In the genomic region with DNA sequence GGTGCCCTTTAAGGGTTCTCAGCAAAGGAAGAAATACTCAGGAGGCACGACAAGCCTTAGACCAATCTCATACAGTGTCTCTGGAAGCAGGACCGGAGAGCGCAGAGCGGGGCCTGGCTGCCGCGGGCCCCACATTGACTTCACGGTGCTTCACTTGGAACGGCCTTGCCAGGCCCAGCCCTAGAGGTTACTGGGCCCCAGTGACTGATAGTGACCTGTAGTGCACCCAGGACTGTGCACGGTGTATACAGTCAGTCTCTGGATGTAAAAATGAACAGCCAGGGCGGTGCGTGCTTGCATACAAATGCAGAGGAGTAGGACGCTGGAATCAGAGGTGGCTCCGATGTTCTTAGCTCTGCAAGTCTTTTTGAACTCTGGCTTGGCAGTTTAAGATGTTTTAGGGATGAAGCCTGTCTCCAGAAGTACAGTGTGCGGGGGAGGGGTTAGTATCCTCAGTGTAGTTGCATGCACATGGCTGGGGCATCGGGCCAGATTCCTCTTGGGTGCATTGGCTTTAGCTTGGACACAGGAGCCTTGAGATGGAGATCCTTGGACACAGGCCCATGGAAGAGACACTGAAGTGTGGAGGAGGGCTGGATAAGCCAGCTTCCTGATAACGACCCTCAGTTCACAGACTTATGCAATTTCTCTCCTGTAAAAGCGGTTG, we compare ENCODE assay signal across 8 mouse cellular contexts. TPM values are rescaled to one million over a fixed set of nuclear protein-coding genes. Genes with fewer than 3 reads are reported as not detected.
DNase-seq lines count a peak whose midpoint lies in the region; ATAC-seq and TF ChIP-seq lines count a peak whose summit lies in the region.

No protein-coding gene starts in this region.

- peak overlapping the region; percentile 51; the same call in 1 of the 2 replicates for H3K27ac ChIP-seq in intestine, embryonic 16.5 days (ENCODE audit: low read length)
- peak overlapping the region; percentile 85 for H3K27ac ChIP-seq in liver, postnatal 0 days (ENCODE audit: low read depth)

- 46% methylated on average over 17 of the region's 17 CpGs for WGBS in intestine, embryonic 16.5 days
- WGBS in liver, postnatal 0 days (ENCODE audit: insufficient replicate concordance): 44% methylated on average over 17 of the region's 17 CpGs

- no peak for TF ChIP-seq EP300 in liver, postnatal 0 days (IDR thresholded peaks at IDR 0.05; ENCODE audit: low read depth)

- H3K9me3 ChIP-seq in intestine, embryonic 16.5 days (ENCODE audit: control insufficient read depth, low read length): peaks cover under 1% of the 10 kb centered on the region; the same call in 1 of the 2 replicates
- no peaks in the 10 kb centered on the region; the same call in 1 of the 2 replicates for H3K9me3 ChIP-seq in liver, postnatal 0 days (ENCODE audit: low read length)

- H3K4me3 ChIP-seq in intestine, embryonic 16.5 days (ENCODE audit: low read length): peak overlapping the region; percentile 33
- peak overlapping the region; percentile 19 for H3K4me3 ChIP-seq in liver, postnatal 0 days (ENCODE audit: low read depth, low read length)

- peak; percentile 91 for DNase-seq in heart, adult 11 months
- no peak for DNase-seq in heart, postnatal 25 days (ENCODE audit: low spot score)
- peak; percentile 38 for DNase-seq in gastrocnemius, postnatal 10 days
- DNase-seq in liver, postnatal 0 days: peak; percentile 27
- DNase-seq in ovary, postnatal 36 days (ENCODE audit: low spot score): peak; percentile 65
- no peak for DNase-seq in natural killer cell, adult 2 months (ENCODE audit: low spot score in 2 of 2)

- peak overlapping the region; percentile 53 for H3K9ac ChIP-seq in intestine, embryonic 16.5 days (ENCODE audit: low read depth, low read length)
- H3K9ac ChIP-seq in liver, postnatal 0 days (replicated peaks): no peak overlapping the region

- intact Hi-C loops in heart, postnatal 25 days (cut with DNase I): loop anchor here (2.0 to 10.0 kb wide), 9 partner anchors 50 to 640 kb away; no protein-coding TSS in a partner anchor

- no peaks in the 10 kb centered on the region for H3K36me3 ChIP-seq in intestine, embryonic 16.5 days (ENCODE audit: control insufficient read depth, insufficient read depth, low read length)
- H3K36me3 ChIP-seq in liver, postnatal 0 days (replicated peaks; ENCODE audit: insufficient read depth, low read length): no peaks in the 10 kb centered on the region

- H3K4me2 ChIP-seq in intestine, embryonic 16.5 days (ENCODE audit: low read depth, low read length): peak overlapping the region; percentile 45
- peak overlapping the region; percentile 57 for H3K4me2 ChIP-seq in liver, postnatal 0 days (ENCODE audit: low read depth, low read length)

- peak; percentile 49; the same call in 1 of the 2 replicates for ATAC-seq in cerebellum, adult (ENCODE audit: insufficient number of reproducible peaks, low FRiP score, low TSS enrichment)
- peak; percentile 83 for ATAC-seq in intestine, embryonic 16.5 days
- peak; percentile 78 for ATAC-seq in liver, postnatal 0 days

- no peak for TF ChIP-seq CTCF in liver, postnatal 0 days (IDR thresholded peaks at IDR 0.05; ENCODE audit: low read depth)

- peaks cover 13% of the 10 kb centered on the region for H3K4me1 ChIP-seq in intestine, embryonic 16.5 days (ENCODE audit: control insufficient read depth, insufficient read depth, low read length)
- peaks cover 4% of the 10 kb centered on the region; the same call in 1 of the 2 replicates for H3K4me1 ChIP-seq in liver, postnatal 0 days (ENCODE audit: insufficient read depth)

- H3K27me3 ChIP-seq in intestine, embryonic 16.5 days (replicated peaks; ENCODE audit: control insufficient read depth, insufficient read depth, low read length): no peaks in the 10 kb centered on the region
- no peaks in the 10 kb centered on the region for H3K27me3 ChIP-seq in liver, postnatal 0 days (ENCODE audit: insufficient read depth, low read length)

RNA-seq across cellular contexts. Expression of gene Rpl14, which starts 31.1 kb away (rescaled TPM):
- 100 to 1,000 TPM; 281 to 288 TPM for total RNA-seq in heart, postnatal 25 days (2021)
- 100 to 1,000 TPM; 538 to 546 TPM for total RNA-seq in gastrocnemius, postnatal 10 days (2021)
- 753 and 789 TPM in 2 replicates for polyA plus RNA-seq in intestine, embryonic 16.5 days (2015; fragmentation: Nextera tagmentation; extraction: Ambion mirVana)
- 422 and 441 TPM in 2 replicates for polyA plus RNA-seq in liver, postnatal 0 days (2015; fragmentation: Nextera tagmentation; extraction: Ambion mirVana)

Comparison
In these comparisons a context has a peak if more than half of its experiments do, and no peak if none do; other contexts are left out.
1. DNase-seq: peak in heart, adult 11 months (single experiment), gastrocnemius, postnatal 10 days (single experiment), liver, postnatal 0 days (single experiment) and ovary, postnatal 36 days (single experiment); none in heart, postnatal 25 days (single experiment) and natural killer cell, adult 2 months (0 of 2).
2. Peak in every context shown above with its lines, with median percentiles within 50 percentile points of each other: ATAC-seq.